Mouse (Mus musculus): ENCODE results near the gene Cdcp1.

- TF ChIP-seq GATA1 (IDR thresholded peaks at IDR 0.05; ENCODE audit: borderline replicate concordance, low read length) (no peak), FLI1 (IDR thresholded peaks at IDR 0.05; ENCODE audit: low read length) (no peak)
Observed at GRCm38 (mm10) chr9:123173760-123174159, 42.1 kb downstream of the Cdcp1 start.

Data from megakaryocyte, embryonic 14.5 days (primary cell).